Mouse (Mus musculus) CD4-positive, CD25-positive, alpha-beta regulatory T cell, adult 4 months (primary cell): ENCODE data around the gene Rfesd. TPM values are rescaled to one million over a fixed set of nuclear protein-coding genes. Genes with fewer than 3 reads are reported as not detected.

Source experiments
- ATAC-seq: one replicate; pipeline ENCODE4 v1.8.0; 2017
- polyA plus RNA-seq, 2 experiments: library from polyadenylated mRNA; unstranded; fragments of 100-300 nt; shearing (Covaris generic); gene quantifications; one replicate each; pipeline ENCODE4 v1.2.1; 2017

Rfesd gene
- polyA plus RNA-seq = 10 to 100 TPM; 34.3 to 37.4 TPM

GRCm38 (mm10) chr13:76017974-76018843 is at the start of gene Rfesd:
TSS of gene Rfesd (minus strand) at chr13:76018719.
- peak; percentile 87 for ATAC-seq

GRCm38 (mm10) chr13:76064363-76064945 is 45.9 kb upstream of the Rfesd start:
- ATAC-seq = no peak

GRCm38 (mm10) chr13:76063548-76063947 is 45.0 kb upstream of the Rfesd start:
- ATAC-seq = no peak

GRCm38 (mm10) chr13:76062569-76062968 is 44.0 kb upstream of the Rfesd start:
- ATAC-seq = no peak

- ATAC-seq = no peak
Observed at GRCm38 (mm10) chr13:76062126-76062525, 43.6 kb upstream of the Rfesd start.

- no peak for ATAC-seq
Observed at GRCm38 (mm10) chr13:76059591-76059990, 41.1 kb upstream of the Rfesd start.

- no peak for ATAC-seq
Observed at GRCm38 (mm10) chr13:76057267-76058069, 38.9 kb upstream of the Rfesd start.

GRCm38 (mm10) chr13:76056896-76057266 is 38.4 kb upstream of the Rfesd start, which contains the start of gene Gpr150:
TSS of gene Gpr150 (minus strand) at chr13:76056996.
- ATAC-seq = no peak

- ATAC-seq = peak; percentile 80
Observed at GRCm38 (mm10) chr13:76056261-76056724, 37.8 kb upstream of the Rfesd start.

GRCm38 (mm10) chr13:76055391-76056232 is 37.1 kb upstream of the Rfesd start:
- peak; percentile 27 for ATAC-seq

- ATAC-seq = no peak
Observed at GRCm38 (mm10) chr13:76044971-76045370, 26.5 kb upstream of the Rfesd start.

GRCm38 (mm10) chr13:76042455-76042854 is 23.9 kb upstream of the Rfesd start:
- ATAC-seq = no peak

- no peak for ATAC-seq
Observed at GRCm38 (mm10) chr13:76024588-76024987, 6.1 kb upstream of the Rfesd start.

GRCm38 (mm10) chr13:76021782-76022181 is 3.3 kb upstream of the Rfesd start:
- no peak for ATAC-seq

- peak; percentile 38 for ATAC-seq
Observed at GRCm38 (mm10) chr13:76018844-76019400, 403 bp upstream of the Rfesd start.

GRCm38 (mm10) chr13:76017465-76017864 is 1.1 kb downstream of the Rfesd start:
- ATAC-seq = no peak

- no peak for ATAC-seq
Observed at GRCm38 (mm10) chr13:76014511-76014910, 4.0 kb downstream of the Rfesd start.

- no peak for ATAC-seq
Observed at GRCm38 (mm10) chr13:76003272-76003671, 15.2 kb downstream of the Rfesd start.

GRCm38 (mm10) chr13:75992169-75993028 is 26.1 kb downstream of the Rfesd start:
- ATAC-seq = peak; percentile 57

- ATAC-seq = no peak
Observed at GRCm38 (mm10) chr13:75988096-75988495, 30.4 kb downstream of the Rfesd start.

GRCm38 (mm10) chr13:75981901-75982300 is 36.6 kb downstream of the Rfesd start:
- peak; percentile 62 for ATAC-seq
